In the genomic region with DNA sequence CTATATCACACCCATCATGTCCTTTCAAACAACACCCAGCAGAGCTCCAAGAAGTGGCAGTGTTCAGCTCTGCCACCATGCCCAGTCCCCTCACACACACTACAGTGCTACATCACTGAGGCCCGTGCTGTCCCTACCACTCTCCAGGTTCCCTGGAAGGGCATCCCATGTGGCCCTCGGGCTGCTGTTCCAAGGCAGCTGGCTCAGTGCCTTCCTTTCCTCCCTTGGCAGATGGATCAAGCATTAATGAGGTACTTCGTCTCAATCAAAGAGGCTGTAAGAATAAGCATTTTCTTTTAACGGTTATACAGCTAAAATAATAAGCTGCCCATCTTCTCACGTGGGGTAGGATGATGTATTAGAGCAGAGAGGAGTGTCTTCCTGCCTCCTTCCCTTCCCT, we compare ENCODE assay signal across 20 mouse cellular contexts.
DNase-seq lines count a peak whose midpoint lies in the region; ATAC-seq and TF ChIP-seq lines count a peak whose summit lies in the region.
"Had no signal": no experiment of that assay in that cellular context is flagged by ENCODE, and none has a peak within 500 bp of the region (broad histone marks: within the 10 kb centered on the region; RNA-seq: fewer than 3 reads in every experiment).

No protein-coding gene starts in this region.

- no peak overlapping the region for H3K27ac ChIP-seq in forebrain, embryonic 11.5 days (ENCODE audit: low read depth, low read length)
- no peak overlapping the region for H3K27ac ChIP-seq in forebrain, postnatal 0 days (ENCODE audit: low read depth, low read length)
- H3K27ac ChIP-seq in neural tube, embryonic 11.5 days (ENCODE audit: low read depth, low read length), result no peak overlapping the region
- H3K27ac ChIP-seq in neural tube, embryonic 15.5 days (replicated peaks), result no peak overlapping the region
- H3K27ac ChIP-seq in limb, embryonic 10.5 days, result 0 out of 2 replicates have a peak overlapping the region, but pooled peaks have one; percentile 14
- H3K27ac ChIP-seq in kidney, adult 2 months (ENCODE audit: insufficient read depth, low read depth, low read length), result no peak overlapping the region
- H3K27ac ChIP-seq: embryonic facial prominence, embryonic 10.5 days; embryonic facial prominence, embryonic 13.5 days; hindbrain, embryonic 12.5 days; hindbrain, embryonic 15.5 days had no signal

- H3K36me3 ChIP-seq in forebrain, embryonic 11.5 days (ENCODE audit: control insufficient read depth, insufficient read depth, low read length), result no peaks in the 10 kb centered on the region
- H3K36me3 ChIP-seq in forebrain, postnatal 0 days (ENCODE audit: insufficient read depth), result no peaks in the 10 kb centered on the region
- H3K36me3 ChIP-seq in neural tube, embryonic 11.5 days (ENCODE audit: control insufficient read depth, insufficient read depth, low read length), result no peaks in the 10 kb centered on the region
- no peaks in the 10 kb centered on the region for H3K36me3 ChIP-seq in neural tube, embryonic 15.5 days
- H3K36me3 ChIP-seq in limb, embryonic 10.5 days, result no peaks in the 10 kb centered on the region
- no peaks in the 10 kb centered on the region for H3K36me3 ChIP-seq in kidney, adult 2 months (ENCODE audit: control insufficient read depth, insufficient read depth, low read length)
- H3K36me3 ChIP-seq: embryonic facial prominence, embryonic 10.5 days; embryonic facial prominence, embryonic 13.5 days; hindbrain, embryonic 12.5 days; hindbrain, embryonic 15.5 days had no signal

- TF ChIP-seq POLR2A in kidney, adult 2 months (IDR thresholded peaks at IDR 0.05; ENCODE audit: low read depth, low read length), result no peak

- DNase-seq in forebrain, embryonic 11.5 days (ENCODE audit: low spot score), result peak; percentile 11
- no peak for DNase-seq in forebrain, postnatal 0 days
- peak; percentile 9 for DNase-seq in neural tube, embryonic 11.5 days (ENCODE audit: low spot score)
- no peak for DNase-seq in limb, embryonic 10.5 days (ENCODE audit: low spot score)
- DNase-seq in kidney, adult 2 months, result no peak
- DNase-seq: adrenal gland, adult 2 months; adrenal gland, postnatal 14 days; cerebellum, postnatal 36 days; embryo, embryonic 11 days; gastrocnemius, postnatal 14 days; heart, adult 11 months had no signal

- no peak for ATAC-seq in forebrain, embryonic 11.5 days (replicated peaks; ENCODE audit: low FRiP score)
- ATAC-seq in forebrain, postnatal 0 days, result no peak
- no peak for ATAC-seq in neural tube, embryonic 11.5 days (ENCODE audit: insufficient read depth, low FRiP score, low TSS enrichment)
- no peak for ATAC-seq in neural tube, embryonic 15.5 days (ENCODE audit: low FRiP score)
- ATAC-seq: CD4-positive, CD25-positive, alpha-beta regulatory T cell, adult 4 months; intestine, postnatal 0 days had no signal

- TF ChIP-seq CTCF in forebrain, postnatal 0 days (IDR thresholded peaks at IDR 0.05; ENCODE audit: low read depth), result no peak
- TF ChIP-seq CTCF in kidney, adult 2 months (conservative IDR thresholded peaks at IDR 0.05; ENCODE audit: insufficient read depth, insufficient read length, low read depth, low read length), result no peak

- H3K9me3 ChIP-seq in forebrain, embryonic 11.5 days (ENCODE audit: control insufficient read depth, low read length), result no peaks in the 10 kb centered on the region
- H3K9me3 ChIP-seq in forebrain, postnatal 0 days (ENCODE audit: low read length), result no peaks in the 10 kb centered on the region
- no peaks in the 10 kb centered on the region for H3K9me3 ChIP-seq in neural tube, embryonic 11.5 days (ENCODE audit: control insufficient read depth, low read length)
- H3K9me3 ChIP-seq in neural tube, embryonic 15.5 days (replicated peaks), result no peaks in the 10 kb centered on the region
- H3K9me3 ChIP-seq in limb, embryonic 10.5 days (replicated peaks), result no peaks in the 10 kb centered on the region
- H3K9me3 ChIP-seq: embryonic facial prominence, embryonic 10.5 days; embryonic facial prominence, embryonic 13.5 days; hindbrain, embryonic 12.5 days; hindbrain, embryonic 15.5 days had no signal

- H3K4me2 ChIP-seq in forebrain, embryonic 11.5 days (ENCODE audit: low read depth, low read length, severe bottlenecking), result no peak overlapping the region
- H3K4me2 ChIP-seq in forebrain, postnatal 0 days (ENCODE audit: low read depth), result no peak overlapping the region
- H3K4me2 ChIP-seq in neural tube, embryonic 11.5 days (ENCODE audit: low read depth), result no peak overlapping the region
- no peak overlapping the region for H3K4me2 ChIP-seq in neural tube, embryonic 15.5 days
- H3K4me2 ChIP-seq: embryonic facial prominence, embryonic 13.5 days; heart, embryonic 11.5 days; hindbrain, embryonic 12.5 days; hindbrain, embryonic 15.5 days had no signal

- 80% methylated on average over 5 of the region's 5 CpGs for WGBS in forebrain, embryonic 11.5 days
- 21% methylated on average over 5 of the region's 5 CpGs for WGBS in forebrain, postnatal 0 days
- WGBS in neural tube, embryonic 11.5 days, result 61% methylated on average over 5 of the region's 5 CpGs
- 32% methylated on average over 5 of the region's 5 CpGs for WGBS in neural tube, embryonic 15.5 days
- WGBS in limb, embryonic 10.5 days, result 77% methylated on average over 5 of the region's 5 CpGs
- 37% methylated on average over 5 of the region's 5 CpGs for WGBS in kidney, adult 2 months

- H3K4me3 ChIP-seq in forebrain, embryonic 11.5 days (ENCODE audit: low read depth, low read length), result no peak overlapping the region
- H3K4me3 ChIP-seq in forebrain, postnatal 0 days (ENCODE audit: low read depth, low read length), result no peak overlapping the region
- H3K4me3 ChIP-seq in neural tube, embryonic 11.5 days (ENCODE audit: low read depth, low read length), result no peak overlapping the region
- H3K4me3 ChIP-seq in neural tube, embryonic 15.5 days (replicated peaks), result no peak overlapping the region
- H3K4me3 ChIP-seq in limb, embryonic 10.5 days, result no peak overlapping the region
- no peak overlapping the region for H3K4me3 ChIP-seq in kidney, adult 2 months (ENCODE audit: insufficient read depth, low read depth, low read length)
- H3K4me3 ChIP-seq: embryonic facial prominence, embryonic 10.5 days; embryonic facial prominence, embryonic 13.5 days; erythroblast, embryonic 14.5 days; hindbrain, embryonic 12.5 days; hindbrain, embryonic 15.5 days had no signal

- H3K27me3 ChIP-seq in forebrain, embryonic 11.5 days (ENCODE audit: control insufficient read depth, insufficient read depth, low read length), result no peaks in the 10 kb centered on the region
- no peaks in the 10 kb centered on the region for H3K27me3 ChIP-seq in forebrain, postnatal 0 days (ENCODE audit: insufficient read depth, low read length)
- H3K27me3 ChIP-seq in neural tube, embryonic 11.5 days (ENCODE audit: control insufficient read depth, insufficient read depth, low read length), result no peaks in the 10 kb centered on the region
- H3K27me3 ChIP-seq in neural tube, embryonic 15.5 days (replicated peaks), result no peaks in the 10 kb centered on the region
- H3K27me3 ChIP-seq in limb, embryonic 10.5 days (ENCODE audit: low read depth, poor library complexity, severe bottlenecking), result no peaks in the 10 kb centered on the region
- H3K27me3 ChIP-seq in kidney, adult 2 months (replicated peaks; ENCODE audit: control insufficient read depth, insufficient read depth, low read length), result no peaks in the 10 kb centered on the region
- H3K27me3 ChIP-seq: embryonic facial prominence, embryonic 13.5 days; hindbrain, embryonic 12.5 days; hindbrain, embryonic 15.5 days had no signal

- H3K9ac ChIP-seq in forebrain, embryonic 11.5 days (ENCODE audit: low read length), result no peak overlapping the region
- no peak overlapping the region for H3K9ac ChIP-seq in forebrain, postnatal 0 days
- H3K9ac ChIP-seq in neural tube, embryonic 11.5 days (ENCODE audit: low read length), result no peak overlapping the region
- no peak overlapping the region for H3K9ac ChIP-seq in neural tube, embryonic 15.5 days (replicated peaks)
- H3K9ac ChIP-seq: embryonic facial prominence, embryonic 13.5 days; hindbrain, embryonic 12.5 days; hindbrain, embryonic 15.5 days had no signal

- H3K4me1 ChIP-seq in forebrain, embryonic 11.5 days (replicated peaks; ENCODE audit: control insufficient read depth, insufficient read depth, low read length), result peaks cover 24% of the 10 kb centered on the region
- peaks cover 25% of the 10 kb centered on the region for H3K4me1 ChIP-seq in forebrain, postnatal 0 days (ENCODE audit: insufficient read depth)
- H3K4me1 ChIP-seq in neural tube, embryonic 11.5 days (ENCODE audit: control insufficient read depth, insufficient read depth, low read length), result peaks cover 20% of the 10 kb centered on the region
- peaks cover 34% of the 10 kb centered on the region for H3K4me1 ChIP-seq in neural tube, embryonic 15.5 days
- H3K4me1 ChIP-seq in limb, embryonic 10.5 days, result peaks cover 43% of the 10 kb centered on the region
- no peaks in the 10 kb centered on the region for H3K4me1 ChIP-seq in kidney, adult 2 months (ENCODE audit: control insufficient read depth, insufficient read depth, low read length)

Comparison
In these comparisons a context has a peak if more than half of its experiments do, and no peak if none do; other contexts are left out.
1. DNase-seq: peak in forebrain, embryonic 11.5 days (single experiment) and neural tube, embryonic 11.5 days (single experiment); none in forebrain, postnatal 0 days (single experiment), limb, embryonic 10.5 days (single experiment) and kidney, adult 2 months (single experiment).